Mouse (Mus musculus) C2C12 (cell line): ENCODE measurements at regions not wholly inside any gene's neighbourhood (a gene's known extent, or its start where the extent isn't known, plus 50 kb on each side); places are given as distances from the start of the nearest gene placed in this dataset.

Source experiments
- CEBPB ChIP-seq: IDR thresholded peaks from one replicate; pipeline ENCODE4 v1.6.1; 2011; ENCODE audit warnings: low read depth, mild to moderate bottlenecking, control low read depth, moderate library complexity
- CTCF ChIP-seq: IDR thresholded peaks from one replicate; pipeline ENCODE4 v1.5.1; 2011; ENCODE audit not compliant: control insufficient read depth, insufficient read depth, insufficient read length
- FOSL1 ChIP-seq: IDR thresholded peaks from one replicate; pipeline ENCODE4 v1.8.0; 2011; ENCODE audit warnings: mild to moderate bottlenecking, low read length; ENCODE audit not compliant: poor library complexity, insufficient read depth, severe bottlenecking
- MAX ChIP-seq: IDR thresholded peaks from one replicate; pipeline ENCODE4 v1.6.1; 2011; ENCODE audit warnings: mild to moderate bottlenecking, control low read depth
- USF1 ChIP-seq: IDR thresholded peaks from one replicate; pipeline ENCODE4 v1.6.1; 2011; ENCODE audit warnings: low read depth, mild to moderate bottlenecking, control low read depth, moderate library complexity

DNA sequence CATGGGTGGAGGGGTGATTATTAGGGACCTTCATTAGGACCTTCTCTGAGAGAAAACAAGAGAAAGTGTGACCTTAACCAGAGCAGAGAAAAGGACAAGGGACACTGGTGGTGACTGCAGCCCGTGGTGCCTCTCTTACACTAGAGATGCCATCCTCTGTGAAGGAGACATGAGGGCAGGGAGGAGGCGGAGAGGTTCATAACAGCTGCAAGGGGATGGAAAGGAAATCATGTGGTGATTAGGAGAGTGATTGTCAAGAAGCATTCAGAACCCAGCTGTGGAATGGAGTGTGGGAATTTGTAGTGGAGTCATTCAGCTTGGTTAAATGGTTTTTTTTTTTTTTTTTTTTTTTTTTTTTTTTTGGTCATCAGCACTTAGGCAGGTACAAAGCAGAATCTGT lies 64.7 kb upstream of the Dnah5 start:
- TF ChIP-seq CTCF, result no peak
- no peak for TF ChIP-seq CEBPB
- TF ChIP-seq MAX, result no peak
- no peak for TF ChIP-seq USF1
- no peak for TF ChIP-seq FOSL1
